Mouse (Mus musculus) small intestine, adult 2 months (tissue): ENCODE results near the gene Spata31d1c. TPM values are rescaled to one million over a fixed set of nuclear protein-coding genes. Genes with fewer than 3 reads are reported as not detected.

ENCODE experiments used
- H3K27ac ChIP-seq: fragments of 200-500 bp; 2 replicates; pipeline ENCODE4 v1.5.1; 2012; ENCODE audit warnings: low read depth, low read length, control low read depth, inconsistent platforms; ENCODE audit not compliant: insufficient read depth
- H3K27me3 ChIP-seq: fragments of 200-500 bp; 2 replicates; pipeline ENCODE4 v1.6.1; 2012; ENCODE audit warnings: mild to moderate bottlenecking, moderate library complexity, low read length, inconsistent platforms; ENCODE audit not compliant: control insufficient read depth, insufficient read depth
- H3K36me3 ChIP-seq: fragments of 200-500 bp; 2 replicates; pipeline ENCODE4 v1.6.1; 2012; ENCODE audit warnings: mild to moderate bottlenecking, low read length, control low read depth, inconsistent platforms; ENCODE audit not compliant: control insufficient read depth, insufficient read depth
- H3K4me1 ChIP-seq: fragments of 200-500 bp; 2 replicates; pipeline ENCODE4 v1.6.1; 2012; ENCODE audit warnings: low read length, inconsistent platforms, mixed read lengths; ENCODE audit not compliant: control insufficient read depth, insufficient read depth, insufficient read length
- H3K4me3 ChIP-seq: fragments of 200-500 bp; 2 replicates; pipeline ENCODE4 v1.5.1; 2012; ENCODE audit warnings: low read depth, mild to moderate bottlenecking, control low read depth, inconsistent platforms, low read length, moderate library complexity
- CTCF ChIP-seq: fragments of 200-500 bp; IDR thresholded peaks from 2 replicates; pipeline ENCODE4 v1.5.1; 2012; ENCODE audit warnings: low read depth, mild to moderate bottlenecking, control low read depth, inconsistent platforms, low read length, moderate library complexity, mixed read lengths; ENCODE audit not compliant: insufficient replicate concordance, insufficient read length; ENCODE audit errors: extremely low read depth
- POLR2A ChIP-seq: fragments of 200-500 bp; IDR thresholded peaks from 2 replicates; pipeline ENCODE4 v1.6.1; 2012; ENCODE audit warnings: low read depth, mild to moderate bottlenecking, control low read depth, inconsistent platforms, low read length, moderate library complexity
- WGBS: fragments of 180-500 bp; shearing (Covaris S2); methylation state at CpG from one replicate; pipeline ENCODE4 v1.1.7; 2018; 5-methylcytosine and 5-hydroxymethylcytosine counted together
- polyA plus RNA-seq: library from polyadenylated mRNA; depleted of rRNA; stranded (reverse); fragments of >200 nt; gene quantifications from 2 replicates; pipeline ENCODE4 v1.2.3, GENCODE M21; 2012; rRNA removed

Gene Spata31d1c
- polyA plus RNA-seq = not detected in 2 replicates

- H3K4me1 ChIP-seq = no peaks in the 10 kb centered on the region
- H3K36me3 ChIP-seq = no peaks in the 10 kb centered on the region
- H3K27me3 ChIP-seq = no peaks in the 10 kb centered on the region
- H3K4me3 ChIP-seq = no peak within 1 kb of the TSS
- no peak for TF ChIP-seq CTCF
- no peak for TF ChIP-seq POLR2A
- no peak within 1 kb of the TSS for H3K27ac ChIP-seq
Observed at GRCm38 (mm10) chr13:65032758-65033157, at the start of gene Spata31d1c. Spata31d1c (plus strand) TSS chr13:65033058.

- H3K27ac ChIP-seq = no peak overlapping the region
- no peaks in the 10 kb centered on the region for H3K36me3 ChIP-seq
- no peaks in the 10 kb centered on the region for H3K4me1 ChIP-seq
- no peak overlapping the region for H3K4me3 ChIP-seq
- H3K27me3 ChIP-seq = no peaks in the 10 kb centered on the region
- TF ChIP-seq CTCF (no peak), POLR2A (no peak)
Observed at GRCm38 (mm10) chr13:64988828-64989227, 44.0 kb upstream of the Spata31d1c start.

- Histone ChIP-seq H3K27ac (no peak overlapping the region), H3K4me1 (no peaks in the 10 kb centered on the region), H3K4me3 (no peak overlapping the region), H3K27me3 (no peaks in the 10 kb centered on the region), H3K36me3 (no peaks in the 10 kb centered on the region)
- TF ChIP-seq CTCF = no peak
- TF ChIP-seq POLR2A = no peak
Observed at GRCm38 (mm10) chr13:65005414-65005813, 27.4 kb upstream of the Spata31d1c start.

- Histone ChIP-seq H3K4me3 (no peak overlapping the region), H3K36me3 (no peaks in the 10 kb centered on the region), H3K4me1 (no peaks in the 10 kb centered on the region), H3K27me3 (no peaks in the 10 kb centered on the region), H3K27ac (no peak overlapping the region)
- no peak for TF ChIP-seq POLR2A
- no peak for TF ChIP-seq CTCF
- WGBS = 91% methylated on average over 1 of the region's 1 CpGs
Observed at GRCm38 (mm10) chr13:65006760-65007159, 26.1 kb upstream of the Spata31d1c start.

- Histone ChIP-seq H3K4me3 (no peak overlapping the region), H3K4me1 (no peaks in the 10 kb centered on the region), H3K36me3 (no peaks in the 10 kb centered on the region), H3K27me3 (no peaks in the 10 kb centered on the region), H3K27ac (no peak overlapping the region)
- no peak for TF ChIP-seq CTCF
- TF ChIP-seq POLR2A = no peak
- 84% methylated on average over 1 of the region's 1 CpGs for WGBS
Observed at GRCm38 (mm10) chr13:65007971-65008370, 24.9 kb upstream of the Spata31d1c start.

GRCm38 (mm10) chr13:65011052-65011738, 21.7 kb upstream of the Spata31d1c start:
- no peak overlapping the region for H3K27ac ChIP-seq
- no peaks in the 10 kb centered on the region for H3K36me3 ChIP-seq
- WGBS = 53% methylated on average over 4 of the region's 4 CpGs
- H3K4me1 ChIP-seq = no peaks in the 10 kb centered on the region
- H3K27me3 ChIP-seq = no peaks in the 10 kb centered on the region
- no peak overlapping the region for H3K4me3 ChIP-seq
- TF ChIP-seq CTCF (no peak), POLR2A (no peak)

- TF ChIP-seq CTCF = no peak
- no peak for TF ChIP-seq POLR2A
- no peaks in the 10 kb centered on the region for H3K4me1 ChIP-seq
- WGBS = 68% methylated on average over 4 of the region's 4 CpGs
Observed at GRCm38 (mm10) chr13:65035057-65035456, 2.2 kb downstream of the Spata31d1c start.

GRCm38 (mm10) chr13:65052660-65053059, 19.8 kb downstream of the Spata31d1c start, which contains the start of gene Prss47:
Prss47 (minus strand) TSS chr13:65052760.
- no peak for TF ChIP-seq POLR2A
- no peak for TF ChIP-seq CTCF

More at GRCm38 (mm10) chr13:65035057-65035456, 2.2 kb downstream of the Spata31d1c start:
- H3K4me3 ChIP-seq = no peak overlapping the region
- no peaks in the 10 kb centered on the region for H3K27me3 ChIP-seq
- no peak overlapping the region for H3K27ac ChIP-seq
- no peaks in the 10 kb centered on the region for H3K36me3 ChIP-seq

More at GRCm38 (mm10) chr13:65052660-65053059, 19.8 kb downstream of the Spata31d1c start, which contains the start of gene Prss47:
- WGBS = 84% methylated on average over 9 of the region's 9 CpGs
- H3K36me3 ChIP-seq = no peaks in the 10 kb centered on the region
- H3K27me3 ChIP-seq = no peaks in the 10 kb centered on the region
- H3K27ac ChIP-seq = no peak within 1 kb of the TSS
- no peak within 1 kb of the TSS for H3K4me3 ChIP-seq
- no peaks in the 10 kb centered on the region for H3K4me1 ChIP-seq
